In the genomic region with DNA sequence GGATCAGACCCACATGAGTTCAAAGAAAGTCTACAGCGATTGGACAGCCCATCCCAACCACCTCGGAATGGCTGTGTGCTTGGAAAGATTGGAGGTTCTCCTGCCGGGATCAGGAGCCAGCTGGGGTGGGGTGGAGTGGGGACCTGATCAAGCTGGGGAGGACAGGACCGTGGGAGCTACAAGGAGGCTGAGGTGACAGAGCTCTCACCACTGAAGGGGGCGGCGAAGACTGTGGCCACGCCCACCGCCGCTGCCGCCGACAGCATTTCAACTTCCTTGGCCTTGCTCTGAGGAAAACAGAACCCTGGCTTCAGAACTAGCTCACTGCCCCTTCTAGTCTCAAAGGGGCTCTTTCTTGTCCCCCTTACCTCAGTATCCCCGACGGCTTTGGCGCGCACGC, we compare ENCODE assay signal across 8 mouse cellular contexts. TPM values are rescaled to one million over a fixed set of nuclear protein-coding genes. Genes with fewer than 3 reads are reported as not detected.
DNase-seq lines count a peak whose midpoint lies in the region; ATAC-seq and TF ChIP-seq lines count a peak whose summit lies in the region.
"Had no signal": no experiment of that assay in that cellular context is flagged by ENCODE, and none has a peak within 500 bp of the region (broad histone marks: within the 10 kb centered on the region; RNA-seq: fewer than 3 reads in every experiment).

No protein-coding gene starts in this region.

- no peak for TF ChIP-seq POLR2A in kidney, adult 2 months (IDR thresholded peaks at IDR 0.05; ENCODE audit: low read depth, low read length)

- ATAC-seq in limb, embryonic 11.5 days (ENCODE audit: insufficient number of reproducible peaks, low FRiP score, low TSS enrichment, low read depth): no peak

- H3K4me1 ChIP-seq in kidney, adult 2 months (ENCODE audit: control insufficient read depth, insufficient read depth, low read length): no peaks in the 10 kb centered on the region; the same call in 1 of the 2 replicates
- H3K4me1 ChIP-seq in limb, embryonic 11.5 days (ENCODE audit: control insufficient read depth, insufficient read depth, low read length): no peaks in the 10 kb centered on the region

- H3K27me3 ChIP-seq in kidney, adult 2 months (replicated peaks; ENCODE audit: control insufficient read depth, insufficient read depth, low read length): no peaks in the 10 kb centered on the region
- H3K27me3 ChIP-seq in limb, embryonic 11.5 days (ENCODE audit: control insufficient read depth, insufficient read depth, low read length): no peaks in the 10 kb centered on the region

- peak overlapping the region; percentile 3; the same call in 1 of the 2 replicates for H3K4me2 ChIP-seq in limb, embryonic 11.5 days (ENCODE audit: low read depth, severe bottlenecking)

- DNase-seq in kidney, adult 2 months: no peak
- no peak for DNase-seq in kidney, adult 8-10 months
- peak; percentile 33 for DNase-seq in ES-CJ7 (ENCODE audit: low read depth, low spot score)
- peak; percentile 42 for DNase-seq in embryo, embryonic 11 days
- DNase-seq in limb, embryonic 11.5 days (ENCODE audit: low spot score): peak; percentile 50
- DNase-seq in cerebellum, postnatal 36 days: no peak
- no peak for DNase-seq in Muller cell, postnatal 12 days (ENCODE audit: inconsistent ontology term)
- DNase-seq: thymus, adult 2 months had no signal

- H3K36me3 ChIP-seq in kidney, adult 2 months (ENCODE audit: control insufficient read depth, insufficient read depth, low read length): no peaks in the 10 kb centered on the region
- no peaks in the 10 kb centered on the region for H3K36me3 ChIP-seq in limb, embryonic 11.5 days (ENCODE audit: control insufficient read depth, insufficient read depth, low read length)

- H3K4me3 ChIP-seq in kidney, adult 2 months (ENCODE audit: insufficient read depth, low read depth, low read length): peak overlapping the region; percentile 14; the same call in 1 of the 2 replicates
- H3K4me3 ChIP-seq in limb, embryonic 11.5 days (ENCODE audit: low read depth, low read length): no peak overlapping the region

- TF ChIP-seq CTCF in kidney, adult 2 months (conservative IDR thresholded peaks at IDR 0.05; ENCODE audit: insufficient read depth, insufficient read length, low read depth, low read length): no peak

- H3K9ac ChIP-seq in limb, embryonic 11.5 days (ENCODE audit: low read length): no peak overlapping the region

- WGBS in kidney, adult 2 months: 24% methylated on average over 16 of the region's 16 CpGs
- WGBS in limb, embryonic 11.5 days: 11% methylated on average over 14 of the region's 16 CpGs

- peak overlapping the region; percentile 53; the same call in 1 of the 2 replicates for H3K27ac ChIP-seq in kidney, adult 2 months (ENCODE audit: insufficient read depth, low read depth, low read length)
- no peak overlapping the region for H3K27ac ChIP-seq in limb, embryonic 11.5 days (replicated peaks; ENCODE audit: low read depth, low read length)

- no peaks in the 10 kb centered on the region for H3K9me3 ChIP-seq in limb, embryonic 11.5 days (ENCODE audit: control insufficient read depth, low read length)

RNA-seq across cellular contexts. Expression of a gene that starts 3.8 kb away (rescaled TPM):
- 99.3 and 105 TPM in 2 replicates for polyA plus RNA-seq in kidney, adult 2 months (2012; rRNA removed)
- 0.21 and 0.33 TPM in 2 replicates for polyA plus RNA-seq in limb, embryonic 11.5 days (2014; fragmentation: Nextera tagmentation; extraction: Ambion mirVana)

RNA-seq across cellular contexts. Expression of a gene that starts 21.1 kb away (rescaled TPM):
- polyA plus RNA-seq in kidney, adult 2 months (2012; rRNA removed): 286 and 318 TPM in 2 replicates
- polyA plus RNA-seq in limb, embryonic 11.5 days (2014; fragmentation: Nextera tagmentation; extraction: Ambion mirVana): not detected in 2 replicates

RNA-seq across cellular contexts. Expression of a gene that starts 25.8 kb away (rescaled TPM):
- polyA plus RNA-seq in kidney, adult 2 months (2012; rRNA removed): 2.9 and 9.5 TPM in 2 replicates
- polyA plus RNA-seq in limb, embryonic 11.5 days (2014; fragmentation: Nextera tagmentation; extraction: Ambion mirVana): 0.34 and 0.41 TPM in 2 replicates

RNA-seq across cellular contexts. Expression of a gene that starts 26.7 kb away (rescaled TPM):
- 1.8 and 2.0 TPM in 2 replicates for polyA plus RNA-seq in kidney, adult 2 months (2012; rRNA removed)
- polyA plus RNA-seq in limb, embryonic 11.5 days (2014; fragmentation: Nextera tagmentation; extraction: Ambion mirVana): 0.34 and 0.57 TPM in 2 replicates

RNA-seq across cellular contexts. Expression of a gene that starts 41.2 kb away (rescaled TPM):
- 0.11 and 0.14 TPM in 2 replicates for polyA plus RNA-seq in kidney, adult 2 months (2012; rRNA removed)
- polyA plus RNA-seq in limb, embryonic 11.5 days (2014; fragmentation: Nextera tagmentation; extraction: Ambion mirVana): not detected in 2 replicates

Comparison
In these comparisons a context has a peak if more than half of its experiments do, and no peak if none do; other contexts are left out.
1. DNase-seq: peak in ES-CJ7 (single experiment), embryo, embryonic 11 days (single experiment) and limb, embryonic 11.5 days (single experiment); none in kidney, adult 2 months (single experiment), kidney, adult 8-10 months (0 of 2), cerebellum, postnatal 36 days (0 of 2) and Muller cell, postnatal 12 days (single experiment).
2. RNA of a gene that starts 3.8 kb away (polyA plus RNA-seq): 99.3 to 105 TPM in kidney, adult 2 months; 0.21 to 0.33 TPM in limb, embryonic 11.5 days; every median in the first group is over 10 times any median in the second.
3. RNA of a gene that starts 21.1 kb away (polyA plus RNA-seq): 286 to 318 TPM in kidney, adult 2 months; not detected in limb, embryonic 11.5 days; every median in the first group is over 100 times any median in the second.